Mouse (Mus musculus) heart, postnatal 0 days (tissue): ENCODE measurements around the gene Vmp1. TPM values are rescaled to one million over a fixed set of nuclear protein-coding genes. Genes with fewer than 3 reads are reported as not detected.

Experiments
- ATAC-seq: fragments of 200-750 bp; cut with Nextera tagmentation; 2 replicates; pipeline ENCODE4 v1.8.0; 2017; ENCODE audit warnings: low read depth, moderate number of reproducible peaks, moderate library complexity; ENCODE audit not compliant: insufficient read depth
- DNase-seq: peaks from one replicate; pipeline ENCODE4 v3.0.0-alpha.2; 2016; ENCODE audit warnings: low spot score
- H3K27ac ChIP-seq: fragments of 300-500 bp; sonication (generic); 2 replicates; pipeline ENCODE4 v1.5.1; 2014; ENCODE audit warnings: low read depth, mild to moderate bottlenecking
- H3K27me3 ChIP-seq: fragments of 300-500 bp; sonication (generic); 2 replicates; pipeline ENCODE4 v1.6.1; 2014; ENCODE audit warnings: low read length, mixed read lengths; ENCODE audit not compliant: control insufficient read depth, insufficient read depth
- H3K36me3 ChIP-seq: fragments of 300-500 bp; sonication (generic); replicated peaks from 2 replicates; pipeline ENCODE4 v1.6.1; 2014; ENCODE audit warnings: low read length, mixed read lengths; ENCODE audit not compliant: control insufficient read depth, insufficient read depth
- H3K4me1 ChIP-seq: fragments of 300-500 bp; sonication (generic); 2 replicates; pipeline ENCODE4 v1.6.1; 2014; ENCODE audit warnings: antibody characterized with exemption; ENCODE audit not compliant: control insufficient read depth, insufficient read depth
- H3K4me2 ChIP-seq: fragments of 300-500 bp; sonication (generic); 2 replicates; pipeline ENCODE4 v1.6.1; 2014; ENCODE audit warnings: low read depth, mild to moderate bottlenecking, low read length, moderate library complexity
- H3K4me3 ChIP-seq: fragments of 300-500 bp; sonication (generic); 2 replicates; pipeline ENCODE4 v1.5.1; 2014; ENCODE audit warnings: low read depth, low read length
- H3K9ac ChIP-seq: fragments of 300-500 bp; sonication (generic); replicated peaks from 2 replicates; pipeline ENCODE4 v1.6.1; 2014; ENCODE audit warnings: low read depth, low read length, mixed read lengths
- H3K9me3 ChIP-seq: fragments of 300-500 bp; sonication (generic); replicated peaks from 2 replicates; pipeline ENCODE4 v1.6.1; 2016; ENCODE audit warnings: low read length; ENCODE audit not compliant: control insufficient read depth
- CTCF ChIP-seq: IDR thresholded peaks from 2 replicates; pipeline ENCODE4 v1.5.1; 2016; ENCODE audit warnings: antibody characterized with exemption, control low read depth, low read depth
- EP300 ChIP-seq: IDR thresholded peaks from 2 replicates; pipeline ENCODE4 v1.6.1; 2016; ENCODE audit warnings: antibody characterized with exemption, low read depth
- WGBS: fragments of 180-500 bp; shearing (Covaris S2); extraction: QIAGEN DNeasy Blood & Tissue Kit; methylation state at CpG from one replicate; pipeline ENCODE4 v1.1.7; 2014; 5-methylcytosine and 5-hydroxymethylcytosine counted together
- polyA plus RNA-seq: library from polyadenylated mRNA; unstranded; fragments of >200 nt; fragmentation: Nextera tagmentation; extraction: Ambion mirVana; gene quantifications from 2 replicates; pipeline ENCODE4 v1.2.1, GENCODE M21; 2015
- total RNA-seq: library from RNA; depleted of rRNA; stranded (reverse); fragments of >200 nt; gene quantifications from 2 replicates; pipeline ENCODE4 v1.2.3, GENCODE M21; 2014; ENCODE audit warnings: low replicate concordance

The Vmp1 gene
- total and polyA plus RNA-seq, 2 experiments from 2014 or later: 48.9 to 77.9 TPM

DNA sequence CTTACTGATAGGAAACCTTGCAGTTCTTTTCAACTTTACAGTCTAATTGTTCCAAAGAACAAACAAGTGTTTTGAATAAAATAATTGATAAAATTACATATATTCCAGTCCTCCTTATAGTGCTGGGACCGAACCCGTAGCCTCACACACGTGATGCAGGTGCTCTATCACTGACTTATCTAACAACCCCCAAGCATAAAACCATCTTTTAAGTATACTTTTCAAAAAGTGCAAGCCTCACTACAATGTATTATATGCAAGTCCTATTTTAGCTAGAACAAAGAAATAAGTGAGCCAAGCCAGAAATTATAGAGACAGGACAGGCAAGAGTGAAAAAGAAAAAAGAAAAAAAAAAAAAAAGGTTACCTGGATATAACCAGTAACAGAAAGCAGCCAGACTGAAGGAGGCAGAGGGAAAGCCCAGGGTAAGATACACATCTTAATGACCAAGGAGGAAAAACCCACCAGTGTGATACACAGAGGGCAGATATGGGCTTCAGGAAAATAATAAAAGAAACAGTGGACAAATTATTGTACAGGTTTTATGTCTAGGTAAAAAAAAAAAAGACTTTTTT lies 36.7 kb downstream of the Vmp1 start:
- Histone ChIP-seq H3K36me3 (peaks cover 11% of the 10 kb centered on the region; the same call in 1 of the 2 replicates), H3K4me3 (no peak overlapping the region), H3K9ac (peak overlapping the region; percentile 1; the same call in 1 of the 2 replicates), H3K27me3 (no peaks in the 10 kb centered on the region), H3K27ac (peak overlapping the region; percentile 83), H3K9me3 (no peaks in the 10 kb centered on the region), H3K4me2 (peak overlapping the region; percentile 16; the same call in 1 of the 2 replicates), H3K4me1 (peaks cover 11% of the 10 kb centered on the region; the same call in 1 of the 2 replicates)
- no peak for ATAC-seq
- TF ChIP-seq EP300 (no peak), CTCF (no peak)
- 51% methylated on average over 3 of the region's 3 CpGs for WGBS
- no peak for DNase-seq

DNA sequence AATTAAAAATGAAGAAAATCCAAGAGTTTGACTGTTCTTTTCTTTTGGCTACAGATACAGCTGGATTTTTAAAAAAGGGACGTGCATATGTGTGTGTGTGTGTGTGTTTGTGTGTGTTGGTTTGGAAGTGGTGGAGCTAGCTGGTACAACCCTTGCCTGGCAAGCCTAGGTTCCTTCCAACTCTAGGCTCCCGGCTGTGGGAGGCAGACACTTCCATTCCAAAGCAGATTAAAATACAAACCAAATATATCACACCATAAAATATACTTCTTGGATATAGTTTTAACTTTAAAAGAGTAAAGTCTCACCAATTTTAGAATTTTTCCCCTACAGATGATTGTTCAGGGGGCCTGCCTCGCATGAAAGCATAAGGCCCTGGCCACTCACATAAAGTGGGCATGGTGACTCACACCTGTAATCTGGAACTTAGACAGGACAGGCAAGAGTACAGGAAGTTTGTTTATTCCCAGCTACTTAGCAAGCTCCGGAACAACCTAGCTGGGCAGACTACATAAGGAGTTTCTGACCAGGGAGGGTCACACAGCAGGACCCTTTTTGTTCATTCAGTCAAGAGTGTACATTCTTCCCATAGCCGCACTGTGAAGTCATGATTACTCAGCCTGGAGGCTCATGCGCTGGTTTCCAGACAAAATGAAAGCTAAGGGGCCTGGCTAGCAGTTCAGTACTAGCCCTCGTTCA lies 37.4 kb downstream of the Vmp1 start:
- no peak overlapping the region for H3K4me3 ChIP-seq
- peaks cover 11% of the 10 kb centered on the region; the same call in 1 of the 2 replicates for H3K4me1 ChIP-seq
- H3K27ac ChIP-seq: peak overlapping the region; percentile 83
- peak overlapping the region; percentile 1; the same call in 1 of the 2 replicates for H3K9ac ChIP-seq
- no peaks in the 10 kb centered on the region for H3K27me3 ChIP-seq
- no peaks in the 10 kb centered on the region for H3K9me3 ChIP-seq
- H3K36me3 ChIP-seq: peaks cover 11% of the 10 kb centered on the region; the same call in 1 of the 2 replicates
- DNase-seq (peak; percentile 89), ATAC-seq (peak; percentile 95)
- TF ChIP-seq EP300 (no peak), CTCF (no peak)
- 25% methylated on average over 7 of the region's 7 CpGs for WGBS
- H3K4me2 ChIP-seq: peak overlapping the region; percentile 16; the same call in 1 of the 2 replicates

DNA sequence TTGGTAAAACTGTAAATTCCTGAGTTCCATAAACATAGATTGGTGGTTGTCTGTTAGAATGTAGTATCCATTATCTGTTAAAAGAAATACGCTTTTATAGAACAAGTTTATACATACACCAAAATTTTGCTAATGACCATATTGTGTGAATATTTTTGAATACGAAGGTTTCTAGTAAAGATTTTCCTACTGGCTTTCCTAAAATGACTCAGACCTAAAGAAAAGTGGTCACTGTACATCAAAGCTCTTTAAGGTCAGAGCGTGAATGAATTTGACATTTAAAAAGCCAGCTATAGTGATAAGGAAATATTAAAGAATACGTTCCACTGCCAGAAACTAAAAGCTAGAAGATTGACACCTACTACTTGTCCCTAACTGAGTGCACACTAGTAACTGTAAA lies 39.1 kb downstream of the Vmp1 start:
- 84% methylated on average over 4 of the region's 4 CpGs for WGBS
- no peak overlapping the region for H3K27ac ChIP-seq
- H3K9ac ChIP-seq: no peak overlapping the region
- ATAC-seq (no peak), DNase-seq (no peak)
- no peak overlapping the region for H3K4me2 ChIP-seq
- H3K27me3 ChIP-seq: no peaks in the 10 kb centered on the region
- no peaks in the 10 kb centered on the region for H3K9me3 ChIP-seq
- H3K36me3 ChIP-seq: peaks cover 11% of the 10 kb centered on the region; the same call in 1 of the 2 replicates
- TF ChIP-seq CTCF: no peak
- TF ChIP-seq EP300: no peak
- H3K4me1 ChIP-seq: peaks cover 11% of the 10 kb centered on the region; the same call in 1 of the 2 replicates
- no peak overlapping the region for H3K4me3 ChIP-seq

DNA sequence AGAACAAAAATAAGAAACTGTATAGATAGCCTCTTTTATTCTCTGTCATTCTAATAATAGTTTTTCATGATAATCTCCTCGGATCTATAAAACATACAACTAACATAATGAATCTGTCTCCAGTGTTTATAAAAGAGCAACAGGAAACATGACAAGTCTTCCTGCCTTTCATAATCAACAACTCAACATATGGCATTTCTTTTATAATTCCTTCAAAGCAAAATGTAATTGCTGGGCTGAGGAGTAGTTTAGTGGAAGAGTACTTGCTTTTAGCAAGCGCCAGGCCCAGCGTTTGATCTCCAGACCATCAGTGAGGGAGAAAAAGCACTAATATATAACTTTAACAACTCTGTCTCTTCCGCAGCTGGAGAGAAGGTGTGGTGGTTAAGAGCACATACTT lies 41.9 kb downstream of the Vmp1 start:
- Histone ChIP-seq H3K4me3 (no peak overlapping the region), H3K9me3 (no peaks in the 10 kb centered on the region), H3K27me3 (no peaks in the 10 kb centered on the region), H3K27ac (peak overlapping the region; percentile 39), H3K4me2 (no peak overlapping the region), H3K9ac (no peak overlapping the region), H3K4me1 (peaks cover 6% of the 10 kb centered on the region; the same call in 1 of the 2 replicates), H3K36me3 (peaks cover 11% of the 10 kb centered on the region; the same call in 1 of the 2 replicates)
- DNase-seq (no peak), ATAC-seq (no peak)
- no peak for TF ChIP-seq CTCF
- TF ChIP-seq EP300: no peak
- WGBS: 58% methylated on average over 4 of the region's 4 CpGs

DNA sequence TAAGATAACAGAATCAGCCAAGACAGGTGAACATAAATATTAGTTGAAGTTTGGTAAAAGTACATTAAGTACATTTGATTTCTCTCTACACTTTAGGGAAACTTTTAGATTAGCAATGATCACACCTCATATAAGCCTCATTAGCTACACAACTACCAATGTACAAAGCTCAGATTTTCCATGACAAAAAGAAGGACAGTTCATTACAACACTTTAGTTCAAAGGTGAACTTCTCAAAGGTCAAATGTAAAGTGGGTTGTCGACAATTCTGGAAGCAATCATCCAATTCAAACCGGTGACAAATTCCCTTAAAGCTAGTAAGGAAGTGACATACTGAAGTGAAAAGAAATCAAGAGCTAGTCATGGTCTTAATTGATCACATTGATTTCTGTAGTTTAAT lies 45.9 kb downstream of the Vmp1 start:
- H3K27ac ChIP-seq: no peak overlapping the region
- no peak overlapping the region for H3K4me3 ChIP-seq
- H3K4me2 ChIP-seq: no peak overlapping the region
- no peak overlapping the region for H3K9ac ChIP-seq
- DNase-seq: no peak
- no peak for ATAC-seq
- WGBS: 50% methylated on average over 2 of the region's 2 CpGs
- TF ChIP-seq EP300 (no peak), CTCF (no peak)
- H3K36me3 ChIP-seq: peaks cover 17% of the 10 kb centered on the region
- no peaks in the 10 kb centered on the region for H3K9me3 ChIP-seq
- H3K4me1 ChIP-seq: no peaks in the 10 kb centered on the region
- no peaks in the 10 kb centered on the region for H3K27me3 ChIP-seq
